Mouse (Mus musculus) intestine, postnatal 0 days (tissue): ENCODE measurements at regions not wholly inside any gene's neighbourhood (a gene's known extent, or its start where the extent isn't known, plus 50 kb on each side); places are given as distances from the start of the nearest gene placed in this dataset.

Experiments used
- ATAC-seq: fragments of 200-750 bp; cut with Nextera tagmentation; 2 replicates; pipeline ENCODE4 v1.8.0; 2017; ENCODE audit warnings: mild to moderate bottlenecking, moderate TSS enrichment, moderate library complexity
- H3K27ac ChIP-seq: fragments of 300-500 bp; sonication (generic); 2 replicates; pipeline ENCODE4 v1.5.1; 2014; ENCODE audit warnings: mild to moderate bottlenecking, low read depth, low read length, moderate library complexity
- H3K27me3 ChIP-seq: fragments of 300-500 bp; sonication (generic); replicated peaks from 2 replicates; pipeline ENCODE4 v1.6.1; 2014; ENCODE audit warnings: low read length, mixed read lengths; ENCODE audit not compliant: control insufficient read depth, insufficient read depth
- H3K36me3 ChIP-seq: fragments of 300-500 bp; sonication (generic); 2 replicates; pipeline ENCODE4 v1.6.1; 2014; ENCODE audit warnings: mild to moderate bottlenecking, moderate library complexity; ENCODE audit not compliant: control insufficient read depth, insufficient read depth
- H3K4me1 ChIP-seq: fragments of 300-500 bp; sonication (generic); replicated peaks from 2 replicates; pipeline ENCODE4 v1.6.1; 2014; ENCODE audit warnings: antibody characterized with exemption, low read length, mixed read lengths; ENCODE audit not compliant: control insufficient read depth, insufficient read depth
- H3K4me2 ChIP-seq: fragments of 300-500 bp; sonication (generic); replicated peaks from 2 replicates; pipeline ENCODE4 v1.6.1; 2014; ENCODE audit warnings: low read depth, mild to moderate bottlenecking, moderate library complexity
- H3K4me3 ChIP-seq: fragments of 300-500 bp; sonication (generic); 2 replicates; pipeline ENCODE4 v1.5.1; 2014; ENCODE audit warnings: low read depth, low read length
- H3K9ac ChIP-seq: fragments of 300-500 bp; sonication (generic); 2 replicates; pipeline ENCODE4 v1.6.1; 2014; ENCODE audit warnings: mild to moderate bottlenecking, low read depth, low read length
- H3K9me3 ChIP-seq: fragments of 300-500 bp; sonication (generic); 2 replicates; pipeline ENCODE4 v1.6.1; 2016; ENCODE audit warnings: mixed run types; ENCODE audit not compliant: control insufficient read depth
- CTCF ChIP-seq: sonication (generic); IDR thresholded peaks from 2 replicates; pipeline ENCODE4 v1.5.1; 2016; ENCODE audit warnings: low read depth, mild to moderate bottlenecking, control low read depth, antibody characterized with exemption, moderate library complexity
- WGBS: fragments of 180-500 bp; shearing (Covaris S2); extraction: QIAGEN DNeasy Blood & Tissue Kit; methylation state at CpG from one replicate; pipeline ENCODE4 v1.1.7; 2014; 5-methylcytosine and 5-hydroxymethylcytosine counted together

- H3K27ac ChIP-seq, result no peak overlapping the region
- no peak overlapping the region for H3K9ac ChIP-seq
- H3K36me3 ChIP-seq, result no peaks in the 10 kb centered on the region
- no peak overlapping the region for H3K4me3 ChIP-seq
- no peaks in the 10 kb centered on the region for H3K27me3 ChIP-seq
- TF ChIP-seq CTCF, result no peak
- no peaks in the 10 kb centered on the region for H3K4me1 ChIP-seq
- WGBS, result 39% methylated on average over 7 of the region's 7 CpGs
- no peak for ATAC-seq
- no peak overlapping the region for H3K4me2 ChIP-seq
- no peaks in the 10 kb centered on the region for H3K9me3 ChIP-seq
Observed at GRCm38 (mm10) chr3:115819401-115820138, 68.1 kb upstream of the Dph5 start.

- Histone ChIP-seq H3K4me3 (no peak overlapping the region), H3K27ac (no peak overlapping the region), H3K9me3 (no peaks in the 10 kb centered on the region), H3K9ac (no peak overlapping the region), H3K27me3 (no peaks in the 10 kb centered on the region), H3K4me1 (no peaks in the 10 kb centered on the region), H3K36me3 (no peaks in the 10 kb centered on the region), H3K4me2 (no peak overlapping the region)
- no peak for TF ChIP-seq CTCF
- ATAC-seq, result no peak
- 53% methylated on average over 8 of the region's 8 CpGs for WGBS
Observed at GRCm38 (mm10) chr3:115820139-115820481, 67.5 kb upstream of the Dph5 start.

DNA sequence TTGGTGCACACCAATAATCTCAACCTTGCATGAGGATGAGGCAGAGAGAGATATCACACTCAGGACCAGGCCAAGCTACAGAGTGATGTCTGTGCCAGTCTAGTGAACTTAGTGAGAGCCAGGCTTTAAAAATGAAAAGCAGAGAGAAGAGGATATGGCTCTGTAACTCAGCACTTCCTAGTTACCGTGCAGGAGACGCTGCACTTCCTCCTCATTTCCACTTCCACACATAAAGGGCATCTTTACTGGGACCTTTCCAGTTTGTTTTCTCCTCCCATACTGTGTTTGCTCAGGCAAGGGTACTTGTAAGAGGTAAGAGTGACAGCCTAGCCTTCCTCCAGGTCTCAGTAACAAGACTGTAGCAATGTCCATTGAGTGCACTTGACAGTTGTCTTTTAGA lies 66.0 kb upstream of the Dph5 start:
- no peak overlapping the region for H3K4me2 ChIP-seq
- no peaks in the 10 kb centered on the region for H3K4me1 ChIP-seq
- WGBS, result 84% methylated on average over 2 of the region's 2 CpGs
- H3K27me3 ChIP-seq, result no peaks in the 10 kb centered on the region
- H3K9me3 ChIP-seq, result no peaks in the 10 kb centered on the region
- H3K4me3 ChIP-seq, result no peak overlapping the region
- H3K36me3 ChIP-seq, result no peaks in the 10 kb centered on the region
- no peak for TF ChIP-seq CTCF
- no peak overlapping the region for H3K27ac ChIP-seq
- ATAC-seq, result no peak
- no peak overlapping the region for H3K9ac ChIP-seq

GRCm38 (mm10) chr3:115822491-115822890 lies 65.1 kb upstream of the Dph5 start:
- TF ChIP-seq CTCF, result no peak
- H3K4me2 ChIP-seq, result no peak overlapping the region
- no peak for ATAC-seq
- H3K27me3 ChIP-seq, result no peaks in the 10 kb centered on the region
- H3K36me3 ChIP-seq, result no peaks in the 10 kb centered on the region
- H3K27ac ChIP-seq, result no peak overlapping the region
- no peak overlapping the region for H3K4me3 ChIP-seq
- no peaks in the 10 kb centered on the region for H3K4me1 ChIP-seq
- WGBS, result 58% methylated on average over 6 of the region's 6 CpGs
- H3K9me3 ChIP-seq, result no peaks in the 10 kb centered on the region
- no peak overlapping the region for H3K9ac ChIP-seq

- H3K4me1 ChIP-seq, result no peaks in the 10 kb centered on the region
- ATAC-seq, result no peak
- H3K36me3 ChIP-seq, result no peaks in the 10 kb centered on the region
- 91% methylated on average over 5 of the region's 5 CpGs for WGBS
- H3K4me2 ChIP-seq, result no peak overlapping the region
- no peak overlapping the region for H3K27ac ChIP-seq
- no peak overlapping the region for H3K9ac ChIP-seq
- no peaks in the 10 kb centered on the region for H3K9me3 ChIP-seq
- no peak overlapping the region for H3K4me3 ChIP-seq
- H3K27me3 ChIP-seq, result no peaks in the 10 kb centered on the region
- TF ChIP-seq CTCF, result no peak
Observed at GRCm38 (mm10) chr3:115823741-115824140, 63.9 kb upstream of the Dph5 start.

DNA sequence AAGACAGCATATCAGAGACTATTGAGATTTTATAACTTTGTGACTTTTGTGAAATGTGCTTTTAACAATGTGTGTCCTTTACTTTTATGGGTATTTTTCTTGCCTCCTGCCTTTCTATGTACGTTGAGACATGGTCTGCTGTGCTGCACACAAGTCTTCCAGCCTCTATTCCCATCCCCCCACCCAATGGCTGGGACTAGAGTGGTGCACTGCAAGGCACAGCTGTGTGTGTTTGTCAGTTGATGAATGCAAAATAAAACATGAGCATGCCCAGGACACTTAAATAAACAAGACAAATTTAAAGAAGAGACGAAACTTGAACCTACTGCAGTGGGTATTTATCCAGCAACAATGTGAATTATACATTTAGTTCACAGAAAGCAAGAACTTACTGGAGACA lies 62.8 kb upstream of the Dph5 start:
- ATAC-seq, result no peak
- Histone ChIP-seq H3K9me3 (no peaks in the 10 kb centered on the region), H3K27me3 (no peaks in the 10 kb centered on the region), H3K4me2 (no peak overlapping the region), H3K27ac (no peak overlapping the region), H3K9ac (no peak overlapping the region), H3K4me3 (no peak overlapping the region), H3K4me1 (no peaks in the 10 kb centered on the region), H3K36me3 (no peaks in the 10 kb centered on the region)
- WGBS, result 48% methylated on average over 2 of the region's 2 CpGs
- no peak for TF ChIP-seq CTCF

DNA sequence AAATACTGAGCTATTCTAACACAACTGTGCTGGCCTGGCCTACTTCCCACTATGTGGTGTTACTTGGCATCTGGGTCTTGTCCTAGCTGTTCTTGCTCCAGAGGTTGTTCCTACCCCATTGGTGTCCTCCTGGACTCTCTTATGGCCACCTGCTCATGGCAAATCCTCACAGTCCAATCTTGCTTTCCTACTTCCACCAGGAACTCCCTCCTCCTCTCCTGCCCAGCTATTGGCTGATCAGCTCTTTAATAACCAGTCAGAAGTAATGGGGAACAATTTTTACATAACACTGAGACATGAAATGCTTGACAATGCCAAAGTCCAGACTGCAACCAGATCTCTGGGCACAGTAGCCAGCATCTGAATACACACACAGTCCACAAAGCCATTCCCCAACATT lies 52.3 kb upstream of the Dph5 start:
- Histone ChIP-seq H3K27me3 (no peaks in the 10 kb centered on the region), H3K4me1 (no peaks in the 10 kb centered on the region), H3K9ac (no peak overlapping the region), H3K27ac (no peak overlapping the region), H3K4me2 (no peak overlapping the region), H3K4me3 (no peak overlapping the region), H3K9me3 (no peaks in the 10 kb centered on the region), H3K36me3 (no peaks in the 10 kb centered on the region)
- TF ChIP-seq CTCF, result no peak
- no peak for ATAC-seq
